Mouse (Mus musculus): Measurements from ENCODE around the gene Bbs9.

Bbs9 gene

DNA sequence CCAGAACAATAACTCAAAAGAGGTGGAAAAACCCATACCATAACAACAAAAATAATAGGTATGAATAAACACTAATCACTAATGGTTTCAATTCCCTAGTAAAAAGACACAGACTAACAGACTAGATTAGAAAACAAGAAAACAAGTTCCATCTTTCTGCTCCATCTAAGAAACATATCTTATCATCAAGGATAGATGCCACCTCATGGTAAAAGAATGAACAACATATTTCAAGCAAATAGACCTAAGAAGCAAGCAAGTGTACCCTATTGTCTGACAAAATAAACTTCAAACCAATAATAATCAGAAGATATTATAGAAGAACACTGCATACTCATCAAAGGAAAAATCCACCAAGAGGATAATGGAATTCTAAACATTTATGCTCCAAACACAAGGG, 441.3 kb downstream of the Bbs9 start:
- DNase-seq: no peak

DNA sequence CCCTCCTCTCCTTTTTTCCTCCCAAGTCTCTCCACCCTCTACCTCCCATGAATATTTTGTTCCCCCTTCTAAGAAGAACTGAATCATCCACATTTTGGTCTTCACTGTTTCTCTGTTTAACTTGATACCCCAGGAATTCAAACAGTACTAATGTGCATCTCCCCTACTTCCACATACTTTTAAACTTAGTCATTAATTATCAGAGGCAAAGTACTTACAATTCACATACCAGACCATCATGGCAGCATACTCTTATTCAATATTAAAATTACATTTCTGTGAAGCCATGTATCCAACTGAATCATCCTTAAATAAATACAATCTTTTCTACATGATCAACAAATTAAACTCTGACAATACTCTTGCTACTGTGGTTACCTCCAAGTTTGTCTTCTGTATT, 460.1 kb downstream of the Bbs9 start:
- no peak for DNase-seq
